Mouse (Mus musculus) heart, embryonic 15.5 days (tissue): ENCODE measurements around the gene Phf21a. TPM values are rescaled to one million over a fixed set of nuclear protein-coding genes. Genes with fewer than 3 reads are reported as not detected.

Experiments
- ATAC-seq: fragments of 200-750 bp; cut with Nextera tagmentation; replicated peaks from 2 replicates; pipeline ENCODE4 v1.8.0; 2017; ENCODE audit warnings: low read depth, moderate TSS enrichment; ENCODE audit not compliant: insufficient number of reproducible peaks, insufficient read depth, low FRiP score
- H3K27ac ChIP-seq: fragments of 300-500 bp; sonication (generic); 2 replicates; pipeline ENCODE4 v1.5.1; 2015; ENCODE audit warnings: mild to moderate bottlenecking, inconsistent platforms
- H3K27me3 ChIP-seq: fragments of 300-500 bp; sonication (generic); 2 replicates; pipeline ENCODE4 v1.6.1; 2015; ENCODE audit warnings: inconsistent platforms
- H3K36me3 ChIP-seq: fragments of 300-500 bp; sonication (generic); 2 replicates; pipeline ENCODE4 v1.6.1; 2015; ENCODE audit warnings: mild to moderate bottlenecking, inconsistent platforms
- H3K4me1 ChIP-seq: fragments of 300-500 bp; sonication (generic); replicated peaks from 2 replicates; pipeline ENCODE4 v1.6.1; 2015; ENCODE audit warnings: inconsistent platforms
- H3K4me2 ChIP-seq: fragments of 300-500 bp; sonication (generic); 2 replicates; pipeline ENCODE4 v1.6.1; 2015; ENCODE audit warnings: inconsistent platforms, mild to moderate bottlenecking, moderate library complexity
- H3K4me3 ChIP-seq: fragments of 300-500 bp; sonication (generic); 2 replicates; pipeline ENCODE4 v1.5.1; 2015; ENCODE audit warnings: mild to moderate bottlenecking, inconsistent platforms
- H3K9ac ChIP-seq: fragments of 300-500 bp; sonication (generic); 2 replicates; pipeline ENCODE4 v1.6.1; 2015; ENCODE audit warnings: mild to moderate bottlenecking, inconsistent platforms
- H3K9me3 ChIP-seq: fragments of 300-500 bp; sonication (generic); replicated peaks from 2 replicates; pipeline ENCODE4 v1.6.1; 2016; ENCODE audit warnings: inconsistent platforms
- WGBS: fragments of 180-500 bp; shearing (Covaris S2); methylation state at CpG from one replicate; pipeline ENCODE4 v1.1.7; 2015; ENCODE audit warnings: mixed read lengths; 5-methylcytosine and 5-hydroxymethylcytosine counted together
- polyA plus RNA-seq: library from polyadenylated mRNA; unstranded; fragments of >200 nt; fragmentation: Nextera tagmentation; extraction: Ambion mirVana; gene quantifications from 2 replicates; pipeline ENCODE4 v1.2.1, GENCODE M21; 2015

The Phf21a gene
- polyA plus RNA-seq, 1 experiment from 2014 or later: 15.0 TPM

DNA sequence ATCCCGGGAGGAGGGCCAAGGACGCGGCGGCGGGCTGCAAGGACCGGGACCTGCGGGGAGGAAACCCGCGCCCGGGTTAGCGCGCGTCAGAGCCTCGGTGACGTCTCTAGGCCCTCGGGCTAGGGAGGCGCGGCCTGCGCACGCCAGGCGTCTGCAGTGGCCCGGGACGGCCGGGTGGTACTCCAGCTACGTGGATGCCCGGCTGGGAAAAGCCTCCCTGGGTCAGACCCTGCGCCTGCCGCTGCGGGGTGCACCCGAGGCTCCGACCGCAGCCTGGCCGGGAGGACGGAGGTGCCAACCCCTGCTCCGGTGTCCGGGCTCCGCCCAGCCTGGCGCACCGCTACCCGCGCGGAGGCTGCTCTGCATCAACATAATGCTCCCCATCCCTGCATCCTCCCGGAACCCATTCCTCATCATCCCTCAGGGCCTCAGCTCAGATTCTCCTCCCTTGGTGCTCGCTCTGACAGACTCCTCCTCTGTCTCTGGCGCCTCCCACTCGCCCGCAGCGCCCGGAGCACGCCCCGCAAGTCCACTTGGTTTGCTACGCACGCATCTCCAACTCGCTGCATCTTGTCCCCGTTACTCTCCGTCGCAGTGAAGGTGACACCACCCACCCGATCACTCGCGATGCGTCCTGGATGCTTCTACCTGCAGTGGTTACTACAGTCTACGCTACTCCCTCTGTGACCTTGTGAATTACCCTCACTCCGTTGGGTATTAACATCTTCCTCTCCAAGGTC lies 33.3 kb upstream of the Phf21a start:
- H3K9me3 ChIP-seq: no peaks in the 10 kb centered on the region
- peak; percentile 47 for ATAC-seq
- peak overlapping the region; percentile 54 for H3K9ac ChIP-seq
- peak overlapping the region; percentile 98 for H3K4me2 ChIP-seq
- peaks cover 32% of the 10 kb centered on the region for H3K4me1 ChIP-seq
- peaks cover 16% of the 10 kb centered on the region for H3K27me3 ChIP-seq
- H3K27ac ChIP-seq: no peak overlapping the region
- WGBS: under 1% methylated on average over 63 of the region's 63 CpGs
- H3K36me3 ChIP-seq: no peaks in the 10 kb centered on the region
- peak overlapping the region; percentile 62 for H3K4me3 ChIP-seq

DNA sequence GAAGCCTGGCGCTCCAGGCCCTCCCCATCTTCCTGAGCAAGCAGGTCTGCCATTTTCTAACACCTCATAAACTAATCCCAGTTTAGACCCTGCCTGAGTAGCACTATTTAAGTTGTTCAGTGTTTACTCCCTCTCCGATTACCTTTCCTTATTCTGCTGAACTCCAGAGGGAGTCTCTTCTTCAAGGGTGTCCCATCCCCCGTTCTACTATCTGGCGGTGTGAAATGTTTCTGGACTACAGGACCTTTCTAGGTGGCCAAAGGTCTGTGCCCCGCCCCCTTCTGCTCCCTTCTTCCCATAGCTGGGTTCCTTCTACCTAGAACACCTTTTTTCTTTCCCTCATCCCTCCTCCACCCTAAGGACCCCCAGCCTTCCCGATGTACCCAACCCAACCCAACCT lies 32.6 kb upstream of the Phf21a start:
- peaks cover 14% of the 10 kb centered on the region for H3K27me3 ChIP-seq
- H3K9ac ChIP-seq: no peak overlapping the region
- H3K4me1 ChIP-seq: peaks cover 28% of the 10 kb centered on the region
- no peaks in the 10 kb centered on the region for H3K36me3 ChIP-seq
- H3K4me2 ChIP-seq: peak overlapping the region; percentile 98
- H3K27ac ChIP-seq: no peak overlapping the region
- no peaks in the 10 kb centered on the region for H3K9me3 ChIP-seq
- 32% methylated on average over 6 of the region's 6 CpGs for WGBS
- ATAC-seq: no peak
- H3K4me3 ChIP-seq: peak overlapping the region; percentile 62

GRCm38 (mm10) chr2:92061337-92061736 lies 31.6 kb upstream of the Phf21a start:
- no peaks in the 10 kb centered on the region for H3K36me3 ChIP-seq
- ATAC-seq: no peak
- peaks cover 20% of the 10 kb centered on the region for H3K4me1 ChIP-seq
- H3K27ac ChIP-seq: no peak overlapping the region
- no peak overlapping the region for H3K9ac ChIP-seq
- H3K4me2 ChIP-seq: no peak overlapping the region
- WGBS: 83% methylated on average over 5 of the region's 5 CpGs
- peaks cover 14% of the 10 kb centered on the region for H3K27me3 ChIP-seq
- H3K4me3 ChIP-seq: no peak overlapping the region
- H3K9me3 ChIP-seq: no peaks in the 10 kb centered on the region

GRCm38 (mm10) chr2:92063106-92063505 lies 29.8 kb upstream of the Phf21a start:
- Histone ChIP-seq H3K4me1 (peaks cover 19% of the 10 kb centered on the region), H3K9ac (no peak overlapping the region), H3K4me3 (no peak overlapping the region), H3K36me3 (no peaks in the 10 kb centered on the region), H3K4me2 (no peak overlapping the region), H3K9me3 (no peaks in the 10 kb centered on the region), H3K27ac (no peak overlapping the region), H3K27me3 (peaks cover 14% of the 10 kb centered on the region)
- WGBS: 67% methylated on average over 5 of the region's 5 CpGs
- ATAC-seq: no peak

DNA sequence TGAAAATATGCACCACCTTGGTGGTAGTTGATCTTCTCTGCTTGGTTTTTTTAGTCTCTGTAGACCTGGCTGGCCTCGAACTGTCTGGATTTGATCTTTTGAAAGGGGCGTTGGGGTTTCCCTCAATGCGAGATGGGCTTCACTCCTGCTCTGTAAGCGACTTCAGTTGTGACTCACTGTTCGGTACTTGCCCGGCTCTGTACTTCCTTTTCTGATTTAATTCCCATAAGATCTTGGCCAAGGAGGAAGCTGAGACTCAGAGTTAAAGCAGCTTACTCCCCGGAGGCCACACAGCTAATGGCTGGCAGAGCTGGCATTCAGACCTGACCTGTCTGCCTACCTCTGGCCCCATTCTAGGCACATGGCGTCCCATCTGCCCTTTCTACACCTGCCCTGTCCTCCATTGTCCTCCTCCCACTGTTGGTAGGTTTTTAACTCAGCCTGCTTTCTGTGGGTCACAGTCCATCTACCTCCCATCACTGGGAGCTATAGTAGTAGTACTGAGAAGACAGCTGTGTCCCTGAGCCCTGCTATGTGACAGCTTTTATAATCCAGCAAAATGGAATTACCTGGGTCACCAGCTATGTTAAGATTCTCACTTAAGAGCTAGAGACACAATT lies 27.5 kb upstream of the Phf21a start:
- no peak overlapping the region for H3K9ac ChIP-seq
- WGBS: 78% methylated on average over 8 of the region's 8 CpGs

GRCm38 (mm10) chr2:92065938-92066337 lies 27.0 kb upstream of the Phf21a start:
- no peak overlapping the region for H3K4me3 ChIP-seq
- H3K27ac ChIP-seq: no peak overlapping the region
- H3K4me1 ChIP-seq: no peaks in the 10 kb centered on the region
- 0 out of 2 replicates have a peak, but pooled peaks cover 2% of the 10 kb centered on the region for H3K27me3 ChIP-seq
- 62% methylated on average over 6 of the region's 6 CpGs for WGBS
- H3K4me2 ChIP-seq: no peak overlapping the region
- no peak for ATAC-seq
- H3K9ac ChIP-seq: no peak overlapping the region
- H3K9me3 ChIP-seq: no peaks in the 10 kb centered on the region
- H3K36me3 ChIP-seq: no peaks in the 10 kb centered on the region

More for the DNA sequence above, 27.5 kb upstream of the Phf21a start:
- Histone ChIP-seq H3K27ac (no peak overlapping the region), H3K36me3 (no peaks in the 10 kb centered on the region), H3K9me3 (no peaks in the 10 kb centered on the region), H3K4me1 (no peaks in the 10 kb centered on the region; the same call in 1 of the 2 replicates), H3K27me3 (peaks cover 4% of the 10 kb centered on the region), H3K4me3 (no peak overlapping the region), H3K4me2 (no peak overlapping the region)
- ATAC-seq: no peak

DNA sequence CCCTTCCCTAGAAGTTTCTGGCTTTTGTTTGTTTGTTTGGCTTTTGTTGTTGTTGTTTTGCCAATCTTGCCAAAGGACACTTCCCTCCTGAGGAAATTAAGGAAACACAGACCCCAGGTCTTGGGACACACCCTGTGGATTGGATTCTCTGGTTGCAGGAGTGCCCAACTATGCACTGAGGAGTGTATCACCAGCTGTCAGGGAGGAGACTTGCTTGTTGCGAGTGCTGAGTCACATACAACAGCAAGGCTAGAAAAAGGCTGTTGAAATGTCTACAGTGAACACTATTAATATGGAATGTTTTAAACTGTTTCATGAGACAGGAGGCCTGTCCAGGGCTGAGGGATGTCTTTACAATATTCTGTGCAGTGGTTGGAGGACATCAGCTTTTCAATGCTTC lies 26.0 kb upstream of the Phf21a start:
- ATAC-seq: no peak
- Histone ChIP-seq H3K9me3 (no peaks in the 10 kb centered on the region), H3K9ac (no peak overlapping the region), H3K4me2 (no peak overlapping the region), H3K27ac (no peak overlapping the region), H3K36me3 (no peaks in the 10 kb centered on the region), H3K4me1 (no peaks in the 10 kb centered on the region), H3K4me3 (no peak overlapping the region), H3K27me3 (no peaks in the 10 kb centered on the region)
- WGBS: 55% methylated on average over 1 of the region's 1 CpGs

- Histone ChIP-seq H3K27ac (no peak overlapping the region), H3K9me3 (no peaks in the 10 kb centered on the region), H3K4me2 (no peak overlapping the region), H3K4me1 (no peaks in the 10 kb centered on the region), H3K4me3 (no peak overlapping the region), H3K36me3 (no peaks in the 10 kb centered on the region), H3K9ac (no peak overlapping the region), H3K27me3 (no peaks in the 10 kb centered on the region)
- 58% methylated on average over 3 of the region's 3 CpGs for WGBS
- ATAC-seq: no peak
Observed at GRCm38 (mm10) chr2:92067600-92067999, 25.3 kb upstream of the Phf21a start.

- H3K27ac ChIP-seq: no peak overlapping the region
- ATAC-seq: no peak
- WGBS: 70% methylated on average over 5 of the region's 5 CpGs
Observed at GRCm38 (mm10) chr2:92069630-92070029, 23.3 kb upstream of the Phf21a start.

GRCm38 (mm10) chr2:92071143-92071542 lies 21.8 kb upstream of the Phf21a start:
- H3K4me1 ChIP-seq: no peaks in the 10 kb centered on the region
- H3K4me2 ChIP-seq: no peak overlapping the region
- H3K9me3 ChIP-seq: no peaks in the 10 kb centered on the region
- H3K4me3 ChIP-seq: no peak overlapping the region
- H3K27ac ChIP-seq: no peak overlapping the region
- H3K9ac ChIP-seq: no peak overlapping the region
- ATAC-seq: no peak
- WGBS: 78% methylated on average over 4 of the region's 4 CpGs
- H3K27me3 ChIP-seq: no peaks in the 10 kb centered on the region
- H3K36me3 ChIP-seq: no peaks in the 10 kb centered on the region

More at GRCm38 (mm10) chr2:92069630-92070029, 23.3 kb upstream of the Phf21a start:
- no peak overlapping the region for H3K4me3 ChIP-seq
- no peaks in the 10 kb centered on the region for H3K27me3 ChIP-seq
- no peak overlapping the region for H3K4me2 ChIP-seq
- H3K9ac ChIP-seq: no peak overlapping the region
- no peaks in the 10 kb centered on the region for H3K36me3 ChIP-seq
- no peaks in the 10 kb centered on the region for H3K9me3 ChIP-seq
- H3K4me1 ChIP-seq: no peaks in the 10 kb centered on the region

DNA sequence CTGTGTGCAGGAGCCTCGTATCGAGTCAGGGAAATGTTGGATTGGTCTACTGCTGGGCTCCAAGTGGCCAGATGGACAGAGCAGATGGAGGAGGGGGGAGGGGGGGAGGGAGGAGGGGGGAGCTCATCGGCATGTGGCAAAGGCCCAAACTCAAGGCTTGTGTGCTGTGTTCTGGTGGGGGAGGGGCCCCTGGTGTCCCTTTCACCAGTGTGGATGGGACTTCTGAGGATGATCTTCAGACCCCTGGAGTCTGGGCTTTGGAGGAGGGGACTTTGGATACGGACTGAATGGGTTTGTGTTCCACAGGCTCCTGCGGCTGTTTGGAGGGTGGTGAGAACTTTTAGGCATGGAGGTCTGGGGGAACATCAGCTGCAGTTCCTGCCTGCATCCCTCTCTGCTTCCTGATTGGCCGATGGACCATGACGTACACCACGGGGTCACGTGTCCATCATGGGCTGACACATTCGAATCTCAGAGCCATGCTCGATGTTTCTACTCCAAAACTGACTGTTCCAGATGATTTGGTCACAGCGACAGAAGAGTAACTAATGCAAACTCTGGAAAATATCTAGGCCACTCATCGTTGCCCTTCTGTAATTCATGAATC lies 16.7 kb upstream of the Phf21a start:
- Histone ChIP-seq H3K4me3 (no peak overlapping the region), H3K27me3 (no peaks in the 10 kb centered on the region), H3K9ac (no peak overlapping the region), H3K4me1 (no peaks in the 10 kb centered on the region), H3K9me3 (no peaks in the 10 kb centered on the region), H3K27ac (no peak overlapping the region), H3K4me2 (no peak overlapping the region), H3K36me3 (no peaks in the 10 kb centered on the region)
- no peak for ATAC-seq
- 81% methylated on average over 13 of the region's 13 CpGs for WGBS
